Mouse (Mus musculus) neural tube, embryonic 13.5 days (tissue): ENCODE measurements at regions not wholly inside any gene's neighbourhood (a gene's known extent, or its start where the extent isn't known, plus 50 kb on each side); places are given as distances from the start of the nearest gene placed in this dataset.

Experiments used
- ATAC-seq: fragments of 200-750 bp; cut with Nextera tagmentation; 2 replicates; pipeline ENCODE4 v1.8.0; 2017; ENCODE audit warnings: low read depth, mild to moderate bottlenecking, moderate TSS enrichment, moderate library complexity
- H3K27ac ChIP-seq: fragments of 300-500 bp; sonication (generic); replicated peaks from 2 replicates; pipeline ENCODE4 v1.5.1; 2015; ENCODE audit warnings: moderate library complexity, mild to moderate bottlenecking, inconsistent platforms
- H3K27me3 ChIP-seq: fragments of 300-500 bp; sonication (generic); 2 replicates; pipeline ENCODE4 v1.6.1; 2015; ENCODE audit warnings: mild to moderate bottlenecking, inconsistent platforms
- H3K36me3 ChIP-seq: fragments of 300-500 bp; sonication (generic); 2 replicates; pipeline ENCODE4 v1.6.1; 2015; ENCODE audit warnings: mild to moderate bottlenecking, inconsistent platforms
- H3K4me1 ChIP-seq: fragments of 300-500 bp; sonication (generic); replicated peaks from 2 replicates; pipeline ENCODE4 v1.6.1; 2015; ENCODE audit warnings: inconsistent platforms
- H3K4me2 ChIP-seq: fragments of 300-500 bp; sonication (generic); 2 replicates; pipeline ENCODE4 v1.6.1; 2015; ENCODE audit warnings: inconsistent platforms, mild to moderate bottlenecking, moderate library complexity
- H3K4me3 ChIP-seq: fragments of 300-500 bp; sonication (generic); 2 replicates; pipeline ENCODE4 v1.5.1; 2015; ENCODE audit warnings: mild to moderate bottlenecking, inconsistent platforms
- H3K9ac ChIP-seq: fragments of 300-500 bp; sonication (generic); 2 replicates; pipeline ENCODE4 v1.6.1; 2015; ENCODE audit warnings: moderate library complexity, mild to moderate bottlenecking, inconsistent platforms
- H3K9me3 ChIP-seq: fragments of 300-500 bp; sonication (generic); 2 replicates; pipeline ENCODE4 v1.6.1; 2016; ENCODE audit warnings: inconsistent platforms
- WGBS: fragments of 180-500 bp; shearing (Covaris S2); methylation state at CpG from one replicate; pipeline ENCODE4 v1.1.7; 2015; 5-methylcytosine and 5-hydroxymethylcytosine counted together

DNA sequence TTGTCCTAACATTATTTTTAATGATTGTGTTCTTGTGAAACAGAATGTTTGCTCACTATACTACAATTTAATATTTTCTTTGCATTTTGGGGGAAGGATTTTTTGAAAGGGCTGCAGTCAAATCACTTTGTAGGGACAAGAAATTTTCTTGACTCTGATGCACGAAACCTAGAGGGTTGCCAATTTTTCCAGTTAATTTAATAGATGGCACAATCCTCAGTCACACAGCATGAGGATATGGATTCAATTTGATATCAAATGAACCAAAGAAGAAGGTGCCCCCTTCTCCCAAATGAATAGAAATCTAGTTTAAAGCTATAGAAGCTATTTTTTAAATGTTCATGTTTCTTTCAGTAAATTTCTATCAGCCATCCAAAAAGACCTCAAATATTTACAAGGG is 544.3 kb upstream of the Rag2 start:
- H3K4me2 ChIP-seq: no peak overlapping the region

DNA sequence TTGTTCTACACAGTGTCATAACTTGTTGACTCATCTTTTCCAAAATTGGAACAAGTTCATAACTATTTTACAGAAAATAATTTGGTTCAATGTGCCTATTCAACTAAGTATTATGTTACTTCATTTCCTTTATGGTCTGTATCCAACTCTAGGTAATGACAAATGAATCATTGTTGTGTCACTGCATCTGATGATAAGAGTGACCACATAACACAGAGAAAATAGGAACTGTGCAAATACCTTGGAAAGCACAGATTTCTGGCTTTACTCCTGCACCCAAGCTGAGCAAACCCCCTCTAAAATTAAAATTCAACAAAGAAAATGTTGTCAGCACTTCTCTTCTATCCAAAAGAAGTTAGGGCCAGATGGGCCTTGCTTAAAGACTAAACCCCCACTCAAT is 540.7 kb upstream of the Rag2 start:
- Histone ChIP-seq H3K27ac (no peak overlapping the region), H3K27me3 (no peaks in the 10 kb centered on the region), H3K4me2 (no peak overlapping the region), H3K9ac (no peak overlapping the region), H3K9me3 (no peaks in the 10 kb centered on the region), H3K36me3 (no peaks in the 10 kb centered on the region), H3K4me1 (no peaks in the 10 kb centered on the region), H3K4me3 (no peak overlapping the region)
- no peak for ATAC-seq

More for the DNA sequence above, 544.3 kb upstream of the Rag2 start:
- Histone ChIP-seq H3K9ac (no peak overlapping the region), H3K27me3 (no peaks in the 10 kb centered on the region), H3K36me3 (no peaks in the 10 kb centered on the region), H3K4me3 (no peak overlapping the region), H3K9me3 (no peaks in the 10 kb centered on the region), H3K27ac (no peak overlapping the region), H3K4me1 (no peaks in the 10 kb centered on the region)
- 79% methylated on average over 1 of the region's 1 CpGs for WGBS
- ATAC-seq: no peak

DNA sequence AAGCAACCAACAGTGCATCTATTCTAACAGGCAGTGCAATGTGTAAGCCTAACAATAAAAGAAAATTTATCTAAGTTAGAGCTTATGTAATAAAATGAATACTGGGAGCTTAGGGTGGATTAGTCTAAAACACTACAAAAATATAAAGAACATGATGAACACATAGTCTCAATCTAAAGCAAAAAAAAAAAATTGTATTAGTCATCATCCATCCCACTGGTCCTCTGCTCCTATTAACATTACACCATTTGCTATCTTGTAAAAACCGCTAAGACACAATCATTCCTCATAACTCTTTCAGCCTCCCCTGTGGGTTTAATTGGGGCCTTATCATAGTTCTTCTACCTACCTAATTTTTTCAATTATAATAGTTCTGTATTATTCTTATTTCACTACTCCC is 539.9 kb upstream of the Rag2 start:
- H3K9me3 ChIP-seq: no peaks in the 10 kb centered on the region
- H3K4me1 ChIP-seq: no peaks in the 10 kb centered on the region
- H3K36me3 ChIP-seq: no peaks in the 10 kb centered on the region
- no peak overlapping the region for H3K9ac ChIP-seq
- no peak for ATAC-seq
- no peaks in the 10 kb centered on the region for H3K27me3 ChIP-seq
- H3K27ac ChIP-seq: no peak overlapping the region
- no peak overlapping the region for H3K4me2 ChIP-seq
- 84% methylated on average over 1 of the region's 1 CpGs for WGBS
- no peak overlapping the region for H3K4me3 ChIP-seq

DNA sequence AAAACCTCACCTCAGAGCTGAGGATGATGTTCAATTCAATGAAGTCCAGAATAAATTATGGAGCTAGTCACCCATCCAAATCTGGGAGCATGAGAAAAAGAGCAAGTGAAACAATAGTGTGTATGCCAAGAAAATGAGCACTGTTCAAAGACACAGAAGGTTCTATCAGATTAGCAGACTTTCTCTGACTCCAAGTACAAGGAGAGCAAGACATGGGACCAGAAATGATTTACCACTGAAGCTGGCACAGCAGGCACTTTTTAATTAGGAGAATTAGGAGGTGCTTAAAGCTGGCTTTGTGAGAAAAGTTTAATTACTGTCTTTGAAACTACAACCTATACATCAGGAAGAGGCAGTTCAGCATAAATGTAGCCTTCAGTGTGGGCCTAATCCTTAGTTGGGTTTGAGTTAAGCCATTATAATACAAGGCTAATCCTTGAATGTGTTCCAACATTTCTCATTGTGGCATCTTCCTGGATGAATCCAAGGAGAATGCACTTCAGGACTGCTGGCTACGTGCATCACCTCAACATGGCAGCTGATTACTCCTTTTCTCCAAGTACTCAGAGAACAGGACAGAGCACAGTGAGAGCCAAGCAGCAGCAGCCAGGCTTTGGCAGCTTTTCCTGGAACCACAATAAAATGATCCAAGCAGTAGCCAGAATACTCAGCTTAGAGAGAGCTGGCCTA is 517.2 kb upstream of the Rag2 start:
- Histone ChIP-seq H3K4me3 (no peak overlapping the region), H3K9me3 (no peaks in the 10 kb centered on the region), H3K4me2 (no peak overlapping the region), H3K4me1 (no peaks in the 10 kb centered on the region; the same call in 1 of the 2 replicates), H3K27ac (no peak overlapping the region), H3K36me3 (no peaks in the 10 kb centered on the region), H3K9ac (no peak overlapping the region), H3K27me3 (no peaks in the 10 kb centered on the region)
- WGBS: 69% methylated on average over 1 of the region's 1 CpGs
- ATAC-seq: no peak

DNA sequence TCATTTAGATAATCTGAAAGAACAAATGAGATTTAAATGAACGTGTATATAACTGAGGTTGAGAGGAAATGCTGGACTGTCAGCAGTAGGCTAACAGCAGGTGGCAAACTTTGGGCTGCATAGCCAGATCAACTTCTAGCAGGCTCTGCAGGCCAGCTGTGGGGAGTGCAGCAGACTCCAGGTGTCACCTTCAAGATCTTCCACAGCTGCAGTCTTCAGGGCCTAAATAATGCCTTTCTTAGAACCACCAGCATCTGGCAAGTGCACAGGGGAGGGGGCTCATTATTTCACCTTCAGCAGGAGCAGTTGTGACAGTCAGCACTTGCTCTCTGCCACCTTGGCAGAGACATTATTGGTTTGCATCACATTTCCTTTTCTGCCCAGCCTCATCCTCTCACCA is 487.7 kb upstream of the Rag2 start:
- no peaks in the 10 kb centered on the region for H3K4me1 ChIP-seq
- no peak overlapping the region for H3K4me2 ChIP-seq
- H3K36me3 ChIP-seq: no peaks in the 10 kb centered on the region
- no peak overlapping the region for H3K9ac ChIP-seq
- no peak for ATAC-seq
- no peak overlapping the region for H3K4me3 ChIP-seq
- H3K27ac ChIP-seq: no peak overlapping the region
- 34% methylated on average over 1 of the region's 1 CpGs for WGBS
- no peaks in the 10 kb centered on the region for H3K27me3 ChIP-seq
- H3K9me3 ChIP-seq: no peaks in the 10 kb centered on the region

DNA sequence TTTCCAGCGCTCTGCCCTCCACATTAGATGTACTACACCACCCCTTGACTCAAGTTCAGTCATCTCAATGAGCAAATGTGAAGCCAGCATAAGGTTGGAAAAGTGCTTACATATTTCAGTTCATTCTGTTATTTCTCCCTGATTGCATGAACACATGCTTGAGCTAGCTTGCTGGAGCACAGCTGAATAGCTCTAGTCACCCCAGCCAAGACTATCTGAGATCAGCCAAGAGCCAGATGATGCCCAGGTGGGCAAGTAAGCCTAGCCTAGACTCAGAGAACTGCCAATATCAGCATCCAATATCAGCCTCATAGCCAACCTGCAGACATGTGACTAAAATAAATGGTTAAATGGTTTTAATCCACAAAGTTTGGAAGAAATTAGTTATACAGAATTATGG is 484.6 kb upstream of the Rag2 start:
- no peak for ATAC-seq
- WGBS: 92% methylated on average over 1 of the region's 1 CpGs
- Histone ChIP-seq H3K4me3 (no peak overlapping the region), H3K9ac (no peak overlapping the region), H3K4me1 (no peaks in the 10 kb centered on the region), H3K9me3 (no peaks in the 10 kb centered on the region), H3K27me3 (no peaks in the 10 kb centered on the region), H3K36me3 (no peaks in the 10 kb centered on the region), H3K4me2 (no peak overlapping the region), H3K27ac (no peak overlapping the region)

DNA sequence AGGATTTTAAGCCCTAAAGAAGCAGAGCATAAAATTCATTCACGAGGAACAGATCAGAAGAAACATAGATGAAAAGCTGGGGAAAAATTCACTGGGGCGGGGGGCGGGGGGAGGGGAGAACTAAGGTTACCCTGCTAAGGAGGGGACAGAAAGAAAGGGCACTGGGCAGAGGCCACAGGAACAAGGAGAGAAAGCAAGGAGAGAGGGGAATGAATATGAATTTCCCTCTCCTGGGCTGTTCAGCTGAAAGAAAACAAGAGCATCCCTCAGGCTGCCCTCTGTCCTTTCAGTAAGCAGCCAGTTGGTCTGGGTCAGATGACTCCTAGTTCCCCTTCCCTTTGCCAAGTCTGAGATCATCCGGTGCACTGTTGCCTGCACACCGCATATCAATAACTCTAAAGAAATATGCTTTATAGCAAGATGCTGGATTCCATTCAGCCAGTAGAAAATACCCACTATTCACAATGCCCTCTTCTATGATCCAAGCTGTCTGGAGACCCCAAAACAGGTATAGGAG is 467.7 kb upstream of the Rag2 start:
- H3K4me2 ChIP-seq: no peak overlapping the region
- H3K27ac ChIP-seq: no peak overlapping the region
- no peak overlapping the region for H3K9ac ChIP-seq
- ATAC-seq: no peak
- H3K27me3 ChIP-seq: peaks cover 8% of the 10 kb centered on the region; the same call in 1 of the 2 replicates
- no peaks in the 10 kb centered on the region for H3K36me3 ChIP-seq
- H3K9me3 ChIP-seq: no peaks in the 10 kb centered on the region
- 67% methylated on average over 5 of the region's 5 CpGs for WGBS
- peaks cover 6% of the 10 kb centered on the region; the same call in 1 of the 2 replicates for H3K4me1 ChIP-seq
- no peak overlapping the region for H3K4me3 ChIP-seq

DNA sequence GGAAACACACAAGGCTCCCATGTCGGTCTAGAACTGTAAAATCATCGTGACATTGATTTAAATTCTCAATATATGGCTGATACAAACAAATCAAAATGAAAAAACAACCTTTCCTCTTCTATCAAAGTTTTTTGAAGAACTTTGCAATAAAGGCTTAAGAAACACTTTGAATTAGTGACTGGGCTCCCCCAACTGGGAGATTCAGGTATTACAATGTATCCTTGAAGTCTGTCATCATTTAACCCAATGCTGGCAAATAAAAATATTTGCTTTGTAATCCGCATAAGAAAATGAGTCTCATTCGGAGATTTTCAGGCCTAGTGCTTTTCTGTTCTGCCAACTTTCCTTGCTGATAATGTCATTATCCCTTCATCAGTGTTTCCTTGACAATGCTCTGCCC is 465.2 kb upstream of the Rag2 start:
- Histone ChIP-seq H3K9ac (no peak overlapping the region), H3K36me3 (no peaks in the 10 kb centered on the region), H3K4me3 (no peak overlapping the region), H3K27me3 (peaks cover 17% of the 10 kb centered on the region; the same call in 1 of the 2 replicates), H3K27ac (no peak overlapping the region), H3K4me1 (peaks cover 6% of the 10 kb centered on the region; the same call in 1 of the 2 replicates), H3K9me3 (no peaks in the 10 kb centered on the region), H3K4me2 (no peak overlapping the region)
- ATAC-seq: no peak
- 32% methylated on average over 4 of the region's 4 CpGs for WGBS

DNA sequence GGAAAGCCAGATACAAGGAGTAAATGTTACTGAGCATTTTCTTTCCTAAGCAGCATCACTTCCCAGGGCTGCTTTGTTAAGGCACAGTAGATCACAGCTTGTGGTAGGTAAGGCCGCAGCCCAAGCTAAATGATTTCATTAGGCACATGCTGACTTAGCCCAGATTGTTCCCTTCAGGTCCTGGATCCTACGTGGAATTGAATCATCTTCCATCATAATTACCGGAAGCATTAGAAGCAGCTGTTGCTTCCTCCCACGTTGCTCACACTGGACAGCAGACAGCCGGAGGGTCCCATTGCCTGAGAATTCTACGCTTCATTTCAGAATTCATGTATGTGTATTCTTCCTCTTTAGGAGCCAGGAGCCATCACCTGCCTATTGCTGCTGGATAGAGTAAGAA is 458.6 kb upstream of the Rag2 start:
- no peak overlapping the region for H3K4me2 ChIP-seq
- H3K9me3 ChIP-seq: no peaks in the 10 kb centered on the region
- H3K4me1 ChIP-seq: no peaks in the 10 kb centered on the region
- no peak for ATAC-seq
- H3K27ac ChIP-seq: no peak overlapping the region
- H3K4me3 ChIP-seq: no peak overlapping the region
- peaks cover 62% of the 10 kb centered on the region for H3K27me3 ChIP-seq
- no peak overlapping the region for H3K9ac ChIP-seq
- H3K36me3 ChIP-seq: no peaks in the 10 kb centered on the region
- WGBS: 56% methylated on average over 6 of the region's 6 CpGs

DNA sequence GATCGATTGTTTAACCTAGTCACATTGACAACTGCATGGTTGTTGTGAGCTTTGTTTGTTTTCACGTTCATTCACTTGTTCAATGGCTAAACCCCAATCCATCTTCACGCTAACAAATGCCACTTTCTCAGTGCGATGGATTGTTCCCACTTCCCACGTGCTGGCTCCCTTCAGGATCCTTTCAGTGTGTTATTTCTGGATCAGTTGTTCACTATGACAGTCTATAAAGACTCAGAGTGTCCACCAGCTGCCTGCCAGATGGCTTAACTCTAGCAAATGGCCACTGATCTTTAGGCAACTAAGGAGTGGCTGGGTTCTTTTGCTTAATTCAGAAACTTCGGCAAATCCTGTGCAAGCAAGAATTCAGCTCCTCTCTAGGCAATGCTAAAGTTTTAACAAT is 451.7 kb upstream of the Rag2 start:
- H3K4me3 ChIP-seq: no peak overlapping the region
- no peak overlapping the region for H3K9ac ChIP-seq
- 11% methylated on average over 6 of the region's 6 CpGs for WGBS
- H3K9me3 ChIP-seq: no peaks in the 10 kb centered on the region
- H3K4me2 ChIP-seq: no peak overlapping the region
- peaks cover 18% of the 10 kb centered on the region for H3K4me1 ChIP-seq
- peak; percentile 94 for ATAC-seq
- no peak overlapping the region for H3K27ac ChIP-seq
- no peaks in the 10 kb centered on the region for H3K36me3 ChIP-seq
- H3K27me3 ChIP-seq: peaks cover 65% of the 10 kb centered on the region

DNA sequence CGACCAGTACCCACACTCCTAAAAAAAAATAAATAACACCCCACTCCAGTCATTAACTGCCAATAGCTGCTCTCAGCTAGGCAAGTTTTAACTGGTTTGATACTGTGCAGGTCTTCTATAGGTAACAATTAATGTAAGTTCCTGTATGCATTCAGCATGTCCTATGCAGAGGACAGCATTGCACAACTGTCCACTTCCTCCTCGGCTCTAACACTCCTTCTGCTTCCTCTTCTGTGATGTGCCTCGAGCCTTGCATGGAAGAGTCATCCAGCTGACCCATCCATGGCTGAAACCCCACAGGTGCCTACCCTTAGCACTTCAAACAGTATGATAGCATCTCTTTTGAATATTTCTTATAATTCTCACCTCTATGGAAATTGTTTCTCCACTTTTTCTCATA is 449.4 kb upstream of the Rag2 start:
- Histone ChIP-seq H3K9me3 (no peaks in the 10 kb centered on the region), H3K4me2 (no peak overlapping the region), H3K4me3 (no peak overlapping the region), H3K9ac (no peak overlapping the region), H3K27me3 (peaks cover 58% of the 10 kb centered on the region), H3K27ac (no peak overlapping the region), H3K4me1 (peaks cover 18% of the 10 kb centered on the region), H3K36me3 (no peaks in the 10 kb centered on the region)
- ATAC-seq: no peak
- 88% methylated on average over 3 of the region's 3 CpGs for WGBS

DNA sequence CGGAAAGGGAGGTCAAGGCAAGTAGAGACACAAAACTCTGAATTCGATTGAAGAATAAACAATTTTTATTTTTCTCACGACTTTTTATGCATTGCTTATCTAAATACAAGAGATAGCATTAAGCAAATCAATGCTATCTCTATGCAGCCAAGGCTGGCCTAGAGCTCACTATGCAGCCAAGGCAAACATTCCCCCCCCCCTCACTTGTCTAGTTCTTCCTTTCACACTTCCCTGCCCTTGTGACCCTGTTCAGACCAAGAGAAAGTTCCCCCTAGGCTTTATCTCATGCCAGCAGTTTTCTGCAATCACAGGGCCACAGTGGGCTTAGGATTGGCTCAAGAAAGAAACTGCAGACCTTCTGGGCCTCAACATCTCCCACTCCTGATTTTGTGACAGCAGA is 417.9 kb upstream of the Rag2 start:
- H3K9me3 ChIP-seq: no peaks in the 10 kb centered on the region
- no peaks in the 10 kb centered on the region for H3K36me3 ChIP-seq
- H3K4me2 ChIP-seq: no peak overlapping the region
- no peaks in the 10 kb centered on the region for H3K4me1 ChIP-seq
- 85% methylated on average over 3 of the region's 3 CpGs for WGBS
- H3K27ac ChIP-seq: no peak overlapping the region
- ATAC-seq: no peak
- no peak overlapping the region for H3K9ac ChIP-seq
- no peaks in the 10 kb centered on the region for H3K27me3 ChIP-seq
- H3K4me3 ChIP-seq: no peak overlapping the region

DNA sequence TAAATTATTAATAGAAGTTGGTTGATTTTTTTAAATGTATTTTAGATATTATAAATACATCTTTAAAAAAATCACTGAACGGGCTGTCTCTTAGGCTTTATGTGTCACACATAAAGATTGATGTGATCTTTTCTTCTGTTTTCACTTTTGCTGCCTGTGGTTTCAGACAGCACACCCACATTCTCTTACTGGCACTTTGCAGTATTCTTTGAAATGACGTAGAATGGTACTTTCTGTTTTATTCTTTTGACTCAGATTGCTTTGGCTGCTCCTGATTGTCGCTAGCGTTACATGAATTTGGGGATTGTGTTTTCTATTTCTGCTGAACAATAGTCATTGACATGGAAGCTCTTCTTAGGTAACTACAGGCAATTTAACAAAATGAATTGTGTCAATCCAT is 415.4 kb upstream of the Rag2 start:
- Histone ChIP-seq H3K4me1 (no peaks in the 10 kb centered on the region), H3K9ac (no peak overlapping the region), H3K36me3 (no peaks in the 10 kb centered on the region), H3K27ac (no peak overlapping the region), H3K4me3 (no peak overlapping the region), H3K4me2 (no peak overlapping the region), H3K9me3 (no peaks in the 10 kb centered on the region), H3K27me3 (no peaks in the 10 kb centered on the region)
- 57% methylated on average over 4 of the region's 4 CpGs for WGBS
- no peak for ATAC-seq
